Mouse (Mus musculus) B cell, adult 2 months (primary cell): ENCODE data around the gene Gucy1a1.
"Not testable (repeated sequence)": the region's sequence is repeated elsewhere in the genome, so short reads cannot be mapped to it uniquely, and the experiment has no call there.

Source experiments
- DNase-seq, 2 experiments: peaks; one replicate each; pipeline ENCODE4 v3.0.0; 2022

Gene Gucy1a1

DNA sequence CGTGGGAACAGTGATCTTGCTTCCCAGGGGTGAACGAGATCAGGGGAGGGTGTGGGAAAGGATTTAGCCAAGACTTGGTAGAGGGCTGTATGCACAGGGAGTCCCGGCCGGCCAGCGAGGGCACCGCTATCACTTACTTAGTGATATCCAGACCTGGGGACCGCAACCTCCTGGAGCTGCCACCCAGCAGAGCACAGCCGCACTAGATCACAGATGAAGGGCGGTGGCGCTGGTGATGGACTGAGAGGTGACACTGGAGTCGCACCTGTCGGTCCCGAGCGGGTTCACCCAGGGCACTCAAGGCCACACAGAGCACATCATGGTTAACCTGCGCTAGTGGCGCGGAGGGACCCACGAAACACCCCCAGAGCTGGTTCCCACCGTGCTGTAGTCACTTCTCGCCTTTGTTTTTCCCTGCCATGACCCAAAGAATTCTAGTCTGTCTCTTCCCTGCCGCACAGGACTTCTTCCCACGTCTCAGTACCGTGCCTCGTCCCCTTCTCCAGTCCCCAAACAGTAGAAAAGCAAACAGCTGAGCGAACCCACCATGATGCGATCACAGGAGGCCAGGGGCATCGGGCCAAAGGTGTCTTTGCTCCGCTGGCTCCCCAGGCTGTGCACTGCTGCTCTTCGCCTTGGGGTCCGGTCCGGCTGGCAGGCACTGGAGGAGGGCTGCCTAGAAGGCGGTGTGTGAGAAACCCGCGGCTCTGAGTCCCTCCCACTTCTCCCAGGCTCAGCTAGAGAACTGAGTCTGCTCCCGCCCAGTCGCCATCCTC is at the start of gene Gucy1a1:
Gene Gucy1a1 (minus strand): TSS at position 664 of the 776 bp plus-strand sequence.
- DNase-seq: no peak

- DNase-seq: no peak
Measured at GRCm38 (mm10) chr3:82191559-82192245, 46.1 kb upstream of the Gucy1a1 start.

- DNase-seq: no peak
Measured at GRCm38 (mm10) chr3:82185626-82186025, 40.0 kb upstream of the Gucy1a1 start.

DNA sequence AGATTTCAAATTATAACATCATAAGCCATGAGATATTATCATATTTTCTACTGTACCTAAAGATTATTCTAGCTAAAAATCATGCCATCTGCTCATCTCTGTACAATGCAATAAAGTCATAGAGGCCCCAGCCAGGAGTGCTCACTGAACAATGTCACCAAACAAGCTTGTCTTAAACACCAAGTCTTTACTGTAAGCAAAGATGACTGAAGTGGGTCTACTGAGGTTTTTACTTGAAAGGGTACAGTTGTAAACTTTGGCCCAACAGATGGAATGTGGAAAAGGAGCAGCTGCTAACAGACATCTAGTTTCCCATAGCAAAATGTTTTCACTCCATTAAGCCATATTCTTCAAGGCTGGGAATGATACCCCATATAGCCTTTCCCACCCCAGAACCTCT is 35.9 kb upstream of the Gucy1a1 start:
- no peak for DNase-seq

- DNase-seq: no peak
Measured at GRCm38 (mm10) chr3:82180253-82180652, 34.7 kb upstream of the Gucy1a1 start.

- no peak for DNase-seq
Measured at GRCm38 (mm10) chr3:82175501-82175900, 29.9 kb upstream of the Gucy1a1 start.

GRCm38 (mm10) chr3:82167064-82167463 is 21.5 kb upstream of the Gucy1a1 start:
- DNase-seq: no peak

DNA sequence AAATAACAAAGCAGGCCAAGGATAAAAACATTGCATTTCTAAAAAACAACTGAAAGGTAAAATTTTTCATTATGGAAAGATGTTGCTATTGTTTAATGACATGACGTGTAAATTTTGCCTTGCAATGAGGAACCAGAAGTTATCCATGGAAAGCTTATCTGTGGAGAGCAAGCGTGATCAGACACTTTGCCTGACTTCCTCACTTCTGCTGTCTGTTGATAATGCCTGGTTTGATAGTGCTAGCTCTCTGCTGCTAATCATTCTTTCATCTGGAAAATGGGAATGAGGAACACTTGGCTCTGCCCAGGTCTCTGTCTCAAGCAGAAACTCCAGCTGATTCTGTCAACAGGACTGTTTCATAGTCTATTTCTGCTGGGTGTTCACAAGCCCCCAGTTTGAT is 20.3 kb upstream of the Gucy1a1 start:
- DNase-seq: no peak

DNA sequence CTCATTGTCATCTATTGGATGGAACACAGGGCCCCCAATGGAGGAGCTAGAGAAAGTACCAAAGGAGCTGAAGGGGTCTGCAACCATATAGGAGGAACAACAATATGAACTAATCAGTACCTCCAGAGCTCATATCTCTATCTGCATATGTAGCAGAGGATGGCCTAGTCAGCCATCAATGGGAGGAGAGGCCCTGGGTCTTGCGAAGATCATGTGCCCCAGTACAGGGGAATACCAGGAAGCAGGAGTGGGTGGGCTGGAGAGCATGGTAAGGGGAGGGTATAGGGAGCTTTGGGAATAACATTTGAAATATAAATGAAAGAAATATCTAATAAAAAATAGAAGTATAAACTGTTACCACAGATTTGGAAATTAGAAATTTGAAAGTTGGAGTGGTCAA is 17.4 kb upstream of the Gucy1a1 start:
- not testable (repeated sequence) for DNase-seq

DNA sequence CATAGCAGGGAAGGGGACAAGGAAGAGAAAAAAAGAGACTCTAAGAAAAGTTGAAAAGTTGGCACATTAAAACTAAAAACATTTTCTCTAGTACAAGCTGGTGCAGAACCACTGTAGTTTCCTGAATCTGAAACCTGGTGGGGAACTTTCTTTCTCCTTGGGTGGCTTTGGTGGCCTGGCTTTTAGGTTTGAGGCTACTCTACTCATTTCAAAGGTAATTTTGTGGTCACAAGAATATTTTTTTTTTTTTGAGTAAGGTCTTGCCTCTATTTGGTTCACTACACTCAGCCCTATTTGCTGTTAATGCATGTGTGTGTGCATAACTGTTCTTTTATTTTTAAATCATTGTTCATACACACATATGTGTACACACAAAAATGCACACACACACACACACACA is 389 bp upstream of the Gucy1a1 start:
- no peak for DNase-seq

GRCm38 (mm10) chr3:82144725-82145125 is 864 bp downstream of the Gucy1a1 start:
- DNase-seq: no peak

DNA sequence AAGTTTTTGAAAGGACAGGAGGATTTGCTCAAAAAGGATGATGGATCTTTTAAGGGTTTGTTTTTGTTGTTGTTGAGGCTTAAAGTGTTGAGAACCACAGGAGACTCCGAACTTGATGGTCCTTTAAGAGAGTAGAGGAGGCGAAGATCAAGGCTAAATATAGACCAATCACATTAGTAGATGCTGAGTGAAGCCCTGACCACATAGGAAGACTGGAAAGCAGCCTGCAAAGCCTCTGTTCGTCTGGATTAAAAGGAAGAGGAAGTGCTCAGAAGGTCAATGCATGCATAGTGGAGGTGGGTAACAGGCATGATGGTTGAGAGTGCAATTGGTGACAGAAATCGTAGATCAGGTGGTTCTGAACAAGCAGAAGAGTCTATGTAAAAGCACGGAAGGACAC is 4.8 kb downstream of the Gucy1a1 start:
- no peak for DNase-seq

- DNase-seq: no peak
Measured at GRCm38 (mm10) chr3:82138002-82138667, 7.5 kb downstream of the Gucy1a1 start.

DNA sequence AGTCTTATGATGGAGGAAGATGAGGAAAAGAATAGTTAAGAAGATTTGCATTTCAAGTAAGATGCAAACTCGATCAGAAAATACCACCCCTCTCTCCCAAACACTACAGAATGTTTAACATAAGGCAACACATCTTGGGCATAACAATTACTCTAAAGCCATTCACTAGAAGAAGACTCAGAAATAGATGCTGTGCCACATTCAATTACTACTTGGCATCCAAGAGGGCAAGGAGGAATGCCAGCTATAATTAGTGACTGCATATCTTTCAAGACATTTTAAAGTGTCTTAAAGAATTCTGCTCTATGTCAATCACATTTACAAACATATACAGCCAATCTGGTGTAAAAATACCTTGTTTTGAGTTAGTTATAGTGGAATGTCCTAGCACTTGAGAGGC is 10.1 kb downstream of the Gucy1a1 start:
- no peak for DNase-seq

GRCm38 (mm10) chr3:82129258-82129657 is 16.3 kb downstream of the Gucy1a1 start:
- DNase-seq: no peak

DNA sequence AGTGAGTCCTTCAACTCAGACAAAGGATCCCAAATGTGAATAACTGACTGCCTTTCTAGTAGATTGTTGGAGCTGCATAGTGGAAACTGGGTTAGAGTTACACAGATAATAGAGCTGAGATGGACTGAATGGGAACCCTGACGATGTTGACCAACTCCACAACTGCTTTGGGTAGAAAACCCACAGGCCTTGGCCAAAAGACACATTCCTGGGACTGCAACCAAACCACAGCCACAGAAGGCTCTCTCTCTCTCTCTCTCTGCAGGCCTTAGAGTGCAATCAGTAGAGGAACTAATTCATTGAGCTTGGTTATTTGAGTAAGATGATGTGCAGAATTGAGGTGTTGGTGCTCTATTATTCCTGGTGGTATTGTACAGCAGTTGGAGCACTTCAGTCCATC is 21.0 kb downstream of the Gucy1a1 start:
- DNase-seq: no peak

DNA sequence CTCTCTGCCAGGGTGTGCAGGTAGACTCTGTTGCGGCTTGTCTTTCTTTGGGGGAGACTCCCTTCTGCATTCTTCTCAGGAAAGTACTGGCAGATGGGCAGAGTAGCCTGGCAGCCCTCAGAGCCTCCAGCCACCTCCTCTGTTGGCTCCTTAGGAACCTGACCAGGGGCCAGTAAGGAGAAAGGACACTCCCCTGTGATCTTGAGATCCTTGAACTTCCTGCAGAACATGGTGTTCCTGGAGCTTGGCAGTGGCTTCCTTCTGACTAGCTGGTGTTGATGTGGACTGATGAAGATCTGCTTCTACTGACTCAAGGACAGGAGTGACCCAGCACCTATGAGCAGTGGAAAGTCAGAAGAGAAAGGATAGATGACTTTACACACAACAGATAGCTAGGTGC is 26.7 kb downstream of the Gucy1a1 start:
- DNase-seq: no peak

DNA sequence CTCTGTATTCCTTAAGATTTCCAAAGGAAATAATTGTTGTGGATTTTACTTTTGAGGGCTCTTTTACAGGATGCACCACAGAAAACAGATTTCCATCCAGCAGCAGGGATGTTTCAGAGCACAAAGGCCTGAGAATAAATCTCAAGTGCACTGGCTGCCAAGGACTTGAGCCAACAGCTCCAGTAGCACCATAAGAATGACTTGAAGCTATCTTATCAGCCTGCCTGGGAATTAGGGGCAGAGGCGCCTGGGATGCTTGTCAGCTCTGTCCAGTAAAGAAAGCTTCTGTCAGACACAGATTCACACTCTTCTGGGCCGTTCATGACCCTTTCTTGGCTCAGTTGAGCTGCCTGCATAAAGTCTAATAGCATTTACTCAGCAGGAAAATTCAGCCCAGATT is 33.1 kb downstream of the Gucy1a1 start:
- no peak for DNase-seq

GRCm38 (mm10) chr3:82111986-82112385 is 33.6 kb downstream of the Gucy1a1 start:
- no peak for DNase-seq

DNA sequence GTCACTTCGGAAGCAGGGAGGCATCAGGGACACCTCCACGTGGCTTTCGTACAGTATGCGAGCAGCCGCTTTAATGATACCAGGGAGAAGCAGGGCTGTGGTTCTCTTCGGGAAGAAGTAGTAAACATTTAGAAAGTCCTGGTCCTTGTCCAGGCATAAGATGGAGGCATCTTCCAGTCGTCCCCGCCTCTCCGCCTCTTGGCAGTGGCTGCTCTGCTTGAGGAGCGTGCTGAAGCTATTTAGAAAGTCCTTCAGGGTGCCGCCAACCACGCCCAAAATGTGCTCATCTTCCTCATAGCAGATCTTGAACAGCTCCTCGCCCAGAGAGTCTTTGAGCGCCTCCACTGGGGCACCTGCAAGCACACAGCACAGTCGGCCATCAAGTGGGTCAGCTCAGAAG is 36.6 kb downstream of the Gucy1a1 start:
- DNase-seq: no peak

GRCm38 (mm10) chr3:82104229-82104628 is 41.4 kb downstream of the Gucy1a1 start:
- DNase-seq: no peak

DNA sequence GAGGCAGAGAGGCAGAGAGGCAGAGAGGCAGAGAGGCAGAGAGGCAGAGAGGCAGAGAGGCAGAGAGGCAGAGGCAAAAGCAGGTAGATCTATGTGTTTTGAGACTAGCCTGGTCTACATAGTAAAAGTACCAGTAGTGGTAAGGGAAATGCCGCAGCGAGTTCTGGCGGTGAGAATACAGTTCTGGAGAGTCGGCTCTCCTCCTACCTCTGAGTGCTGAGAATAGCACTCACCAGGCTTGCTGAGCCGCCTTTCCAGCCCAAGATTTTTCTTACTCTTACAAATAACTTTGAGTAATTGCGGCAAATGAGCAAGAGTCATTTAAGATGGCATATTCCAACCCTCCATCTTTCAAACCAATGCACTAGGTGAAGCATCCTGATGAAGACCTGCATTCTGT is 46.5 kb downstream of the Gucy1a1 start:
- DNase-seq: no peak

DNA sequence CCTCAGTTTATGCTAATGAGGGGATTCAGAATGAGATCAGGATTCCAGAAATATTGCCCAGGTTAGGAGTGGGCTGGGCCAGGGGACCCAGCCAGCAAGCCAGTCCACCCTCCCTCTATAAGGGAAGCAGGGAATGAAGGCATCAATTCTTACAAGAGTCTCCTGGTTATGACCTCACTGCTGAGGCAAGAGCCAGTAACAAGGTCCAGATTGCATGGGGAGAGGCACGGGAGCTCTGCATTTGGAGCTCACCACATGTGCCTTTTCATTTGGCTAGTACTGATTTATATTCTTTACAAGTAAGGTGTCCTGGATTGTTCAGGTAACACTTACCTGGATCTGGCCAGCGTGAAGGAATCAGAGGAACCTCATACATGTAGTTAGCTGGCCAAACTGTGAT is 48.8 kb downstream of the Gucy1a1 start:
- no peak for DNase-seq
